Mouse (Mus musculus) C2C12 (cell line): ENCODE data around the gene Hps5. TPM values are rescaled to one million over a fixed set of nuclear protein-coding genes. Genes with fewer than 3 reads are reported as not detected.
A peak's percentile ranks its signal among the peaks of the same experiment; 100 is the strongest.

Source experiments
- H3K27me3 ChIP-seq: one replicate; pipeline ENCODE4 v1.6.1; 2011; ENCODE audit not compliant: control insufficient read depth, insufficient read depth, insufficient read length
- H3K36me3 ChIP-seq: one replicate; pipeline ENCODE4 v1.6.1; 2011; ENCODE audit not compliant: control insufficient read depth, insufficient read depth
- H3K4me3 ChIP-seq: one replicate; pipeline ENCODE4 v1.5.1; 2011; ENCODE audit warnings: mild to moderate bottlenecking, control low read depth; ENCODE audit not compliant: poor library complexity, insufficient read depth, severe bottlenecking
- H3K79me2 ChIP-seq: one replicate; pipeline ENCODE4 v1.6.1; 2011; ENCODE audit not compliant: control insufficient read depth, insufficient read depth
- H3K79me3 ChIP-seq: one replicate; pipeline ENCODE4 v1.6.1; 2011; ENCODE audit warnings: low read depth, control low read depth
- H3ac ChIP-seq: one replicate; pipeline ENCODE3; 2011; ENCODE audit warnings: low read depth; ENCODE audit not compliant: control insufficient read depth, insufficient read length
- CEBPB ChIP-seq: IDR thresholded peaks from one replicate; pipeline ENCODE4 v1.6.1; 2011; ENCODE audit warnings: low read depth, mild to moderate bottlenecking, control low read depth, moderate library complexity
- CTCF ChIP-seq: IDR thresholded peaks from one replicate; pipeline ENCODE4 v1.5.1; 2011; ENCODE audit not compliant: control insufficient read depth, insufficient read depth, insufficient read length
- FOSL1 ChIP-seq: IDR thresholded peaks from one replicate; pipeline ENCODE4 v1.8.0; 2011; ENCODE audit warnings: mild to moderate bottlenecking, low read length; ENCODE audit not compliant: poor library complexity, insufficient read depth, severe bottlenecking
- MAX ChIP-seq: IDR thresholded peaks from one replicate; pipeline ENCODE4 v1.6.1; 2011; ENCODE audit warnings: mild to moderate bottlenecking, control low read depth
- MYOD1 ChIP-seq: IDR thresholded peaks from one replicate; pipeline ENCODE4 v1.6.1; 2011; ENCODE audit warnings: low read depth; ENCODE audit not compliant: control insufficient read depth, insufficient read length
- MYOG ChIP-seq: IDR thresholded peaks from one replicate; pipeline ENCODE4 v1.6.1; 2011; ENCODE audit not compliant: control insufficient read depth, insufficient read length; ENCODE audit errors: extremely low read depth
- USF1 ChIP-seq: IDR thresholded peaks from one replicate; pipeline ENCODE4 v1.6.1; 2011; ENCODE audit warnings: low read depth, mild to moderate bottlenecking, control low read depth, moderate library complexity
- polyA plus RNA-seq: library from polyadenylated mRNA; unstranded; fragments of >200 nt; fragmentation: generic; extraction: Trizol; gene quantifications from one replicate; pipeline ENCODE4 v1.2.1, GENCODE M21; 2012; ENCODE audit warnings: missing spikeins

The Hps5 gene
- polyA plus RNA-seq, 1 experiment: 8.3 TPM

DNA sequence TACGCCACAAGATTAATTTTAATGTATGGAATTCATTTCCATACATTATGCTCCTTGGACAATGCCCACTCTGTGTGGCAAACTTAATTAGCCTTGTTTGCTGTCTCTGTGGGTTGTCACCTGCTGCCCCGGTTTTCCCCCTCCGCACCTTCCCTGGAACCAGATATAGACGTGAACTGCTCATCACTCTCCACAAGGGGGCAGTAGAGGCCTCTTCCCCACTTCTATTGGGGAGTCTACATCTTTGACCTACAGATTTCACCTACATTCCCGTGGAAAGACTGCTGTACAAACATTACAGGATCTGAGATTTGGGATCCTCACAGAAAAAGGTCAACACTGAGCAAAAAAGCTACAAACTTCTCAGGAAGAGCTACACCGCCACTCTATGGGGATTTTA lies 81.3 kb downstream of the Hps5 start:
- Histone ChIP-seq H3K4me3 (no peak overlapping the region), H3K79me2 (peaks cover 9% of the 10 kb centered on the region)
- TF ChIP-seq MYOG (no peak), USF1 (no peak), CEBPB (no peak), CTCF (peak; percentile 65)

DNA sequence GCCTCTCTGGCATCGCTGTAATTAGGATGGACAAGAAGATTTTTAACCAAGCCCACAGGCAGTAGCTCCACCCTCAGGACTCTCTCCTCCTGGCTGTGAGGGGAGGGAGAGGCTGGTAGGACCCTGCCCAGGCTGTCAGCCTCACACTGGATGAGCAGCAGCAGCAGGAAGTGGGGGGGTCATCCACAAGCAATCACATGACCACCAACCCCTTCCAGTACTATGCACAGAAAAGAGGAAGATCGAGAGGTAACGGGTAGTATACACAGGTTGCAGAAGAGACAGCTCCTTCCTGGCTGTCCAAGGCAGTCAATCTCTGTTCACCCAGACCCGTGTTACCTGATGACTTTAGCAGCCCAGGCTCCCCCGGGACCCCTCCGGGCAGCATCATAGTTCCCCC lies 83.6 kb downstream of the Hps5 start:
- Histone ChIP-seq H3K4me3 (no peak overlapping the region), H3K79me2 (peaks cover 19% of the 10 kb centered on the region), H3K27me3 (no peaks in the 10 kb centered on the region), H3K36me3 (peaks cover 12% of the 10 kb centered on the region), H3ac (no peak overlapping the region), H3K79me3 (peaks cover 8% of the 10 kb centered on the region)
- TF ChIP-seq MAX (no peak), FOSL1 (no peak), MYOG (no peak), MYOD1 (no peak)

More for the DNA sequence above, 81.3 kb downstream of the Hps5 start:
- Histone ChIP-seq H3ac (no peak overlapping the region), H3K36me3 (no peaks in the 10 kb centered on the region), H3K27me3 (no peaks in the 10 kb centered on the region), H3K79me3 (peaks cover 4% of the 10 kb centered on the region)

Other genes starting within 250 kb of the Hps5 start
- gene Sergef, start 156.3 kb downstream of the Hps5 start, polyA plus RNA-seq: 8.6 TPM
- gene Tph1, start 123.5 kb downstream of the Hps5 start, polyA plus RNA-seq: 0.18 TPM
- gene Saal1, start 85.4 kb downstream of the Hps5 start, polyA plus RNA-seq: 17.7 TPM
- gene Saa3, start 80.4 kb downstream of the Hps5 start, polyA plus RNA-seq: 0.34 TPM
- not detected for gene Saa4, start 63.5 kb downstream of the Hps5 start, polyA plus RNA-seq
- not detected for gene Saa1, start 53.1 kb downstream of the Hps5 start, polyA plus RNA-seq
- gene Saa2, start 44.3 kb downstream of the Hps5 start, polyA plus RNA-seq: 0.04 TPM
- 19.9 TPM for gene Gtf2h1, start within 50 bp of the Hps5 start, polyA plus RNA-seq
- gene Ldha, start 45.4 kb upstream of the Hps5 start, polyA plus RNA-seq: 2,062 TPM
- not detected for gene Ldhc, start 65.1 kb upstream of the Hps5 start, polyA plus RNA-seq
- 70.8 TPM for gene Tsg101, start 123.9 kb upstream of the Hps5 start, polyA plus RNA-seq
- gene Uevld, start 162.5 kb upstream of the Hps5 start, polyA plus RNA-seq: 5.0 TPM
- not detected for gene Gm9999, start 187.5 kb upstream of the Hps5 start, polyA plus RNA-seq
- 5.3 TPM for gene Spty2d1, start 212.3 kb upstream of the Hps5 start, polyA plus RNA-seq